Mouse (Mus musculus) forebrain, postnatal 0 days (tissue): ENCODE results near the gene Galnt18. TPM values are rescaled to one million over a fixed set of nuclear protein-coding genes. Genes with fewer than 3 reads are reported as not detected.

Source experiments
- ATAC-seq: fragments of 200-750 bp; cut with Nextera tagmentation; 2 replicates; pipeline ENCODE4 v1.8.0; 2017; ENCODE audit warnings: mild to moderate bottlenecking, moderate library complexity
- DNase-seq: peaks from one replicate; pipeline ENCODE4 v3.0.0-alpha.2; 2015
- H3K27ac ChIP-seq: fragments of 300-500 bp; sonication (generic); 2 replicates; pipeline ENCODE4 v1.5.1; 2014; ENCODE audit warnings: low read depth, mild to moderate bottlenecking, antibody characterized with exemption, low read length, moderate library complexity, mixed read lengths
- H3K27me3 ChIP-seq: fragments of 300-500 bp; sonication (generic); 2 replicates; pipeline ENCODE4 v1.6.1; 2014; ENCODE audit warnings: mild to moderate bottlenecking, low read length, mixed read lengths; ENCODE audit not compliant: insufficient read depth
- H3K36me3 ChIP-seq: fragments of 300-500 bp; sonication (generic); 2 replicates; pipeline ENCODE4 v1.6.1; 2014; ENCODE audit warnings: mild to moderate bottlenecking, moderate library complexity; ENCODE audit not compliant: insufficient read depth
- H3K4me1 ChIP-seq: fragments of 300-500 bp; sonication (generic); 2 replicates; pipeline ENCODE4 v1.6.1; 2014; ENCODE audit warnings: antibody characterized with exemption; ENCODE audit not compliant: insufficient read depth
- H3K4me2 ChIP-seq: fragments of 300-500 bp; sonication (generic); 2 replicates; pipeline ENCODE4 v1.6.1; 2014; ENCODE audit warnings: low read depth, mild to moderate bottlenecking, moderate library complexity
- H3K4me3 ChIP-seq: fragments of 300-500 bp; sonication (generic); 2 replicates; pipeline ENCODE4 v1.5.1; 2014; ENCODE audit warnings: low read depth, low read length, mixed read lengths
- H3K9ac ChIP-seq: fragments of 300-500 bp; sonication (generic); 2 replicates; pipeline ENCODE4 v1.6.1; 2014; ENCODE audit warnings: mild to moderate bottlenecking
- H3K9me3 ChIP-seq: fragments of 300-500 bp; sonication (generic); 2 replicates; pipeline ENCODE4 v1.6.1; 2016; ENCODE audit warnings: low read length
- CTCF ChIP-seq: sonication (generic); IDR thresholded peaks from 2 replicates; pipeline ENCODE4 v1.5.1; 2016; ENCODE audit warnings: antibody characterized with exemption, control low read depth, low read depth
- WGBS: fragments of 180-500 bp; shearing (Covaris S2); extraction: QIAGEN DNeasy Blood & Tissue Kit; methylation state at CpG from one replicate; pipeline ENCODE4 v1.1.7; 2014; 5-methylcytosine and 5-hydroxymethylcytosine counted together
- polyA plus RNA-seq: library from polyadenylated mRNA; unstranded; fragments of >200 nt; fragmentation: Nextera tagmentation; extraction: Ambion mirVana; gene quantifications from 2 replicates; pipeline ENCODE4 v1.2.1, GENCODE M21; 2015
- total RNA-seq: library from RNA; depleted of rRNA; stranded (reverse); fragments of >200 nt; gene quantifications from 2 replicates; pipeline ENCODE4 v1.2.3, GENCODE M21; 2014

Gene Galnt18
- total and polyA plus RNA-seq, 2 experiments from 2014 or later, result 18.0 to 22.0 TPM

DNA sequence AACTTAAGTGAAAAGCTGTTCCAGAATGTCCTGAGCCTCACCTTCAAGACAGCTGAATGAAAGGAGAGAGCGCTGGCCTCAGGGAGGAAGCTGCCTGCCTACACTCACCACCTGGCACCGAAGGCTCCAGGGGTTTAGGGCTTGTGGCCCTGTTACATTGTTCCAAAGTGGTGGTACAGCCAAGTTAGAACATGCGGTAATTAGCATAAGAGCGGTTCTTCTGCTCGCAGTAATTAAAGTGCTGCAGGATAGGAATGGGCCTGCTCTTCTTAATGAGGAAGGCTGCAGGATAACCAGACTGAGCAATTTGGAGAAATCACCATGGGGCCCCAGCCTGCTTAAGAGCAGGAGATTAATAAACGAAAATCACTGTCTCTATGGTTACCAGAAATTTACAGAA lies 179.0 kb downstream of the Galnt18 start:
- ATAC-seq (peak; percentile 50), DNase-seq (peak; percentile 27)
- no peak for TF ChIP-seq CTCF
- Histone ChIP-seq H3K4me1 (no peaks in the 10 kb centered on the region), H3K9ac (no peak overlapping the region), H3K27ac (no peak overlapping the region), H3K36me3 (no peaks in the 10 kb centered on the region), H3K9me3 (no peaks in the 10 kb centered on the region), H3K4me3 (no peak overlapping the region), H3K4me2 (no peak overlapping the region), H3K27me3 (no peaks in the 10 kb centered on the region)
- WGBS, result 15% methylated on average over 6 of the region's 6 CpGs

GRCm38 (mm10) chr7:111593680-111594079 lies 186.1 kb downstream of the Galnt18 start:
- DNase-seq (no peak), ATAC-seq (no peak)
- TF ChIP-seq CTCF, result peak; percentile 26
- WGBS, result 90% methylated on average over 6 of the region's 6 CpGs
- Histone ChIP-seq H3K4me1 (no peaks in the 10 kb centered on the region), H3K9me3 (no peaks in the 10 kb centered on the region), H3K4me2 (no peak overlapping the region), H3K36me3 (no peaks in the 10 kb centered on the region), H3K27me3 (no peaks in the 10 kb centered on the region), H3K27ac (no peak overlapping the region), H3K9ac (no peak overlapping the region), H3K4me3 (no peak overlapping the region)

GRCm38 (mm10) chr7:111589506-111590125 lies 190.2 kb downstream of the Galnt18 start:
- H3K9me3 ChIP-seq, result no peaks in the 10 kb centered on the region
- no peak overlapping the region for H3K4me2 ChIP-seq
- no peaks in the 10 kb centered on the region for H3K27me3 ChIP-seq
- ATAC-seq (no peak), DNase-seq (no peak)
- H3K27ac ChIP-seq, result no peak overlapping the region
- H3K4me1 ChIP-seq, result no peaks in the 10 kb centered on the region
- no peak for TF ChIP-seq CTCF
- H3K4me3 ChIP-seq, result no peak overlapping the region
- H3K9ac ChIP-seq, result no peak overlapping the region
- 74% methylated on average over 5 of the region's 5 CpGs for WGBS
- H3K36me3 ChIP-seq, result no peaks in the 10 kb centered on the region

GRCm38 (mm10) chr7:111588291-111588781 lies 191.4 kb downstream of the Galnt18 start:
- Histone ChIP-seq H3K27ac (no peak overlapping the region), H3K4me2 (no peak overlapping the region), H3K36me3 (no peaks in the 10 kb centered on the region), H3K9ac (no peak overlapping the region), H3K4me3 (no peak overlapping the region), H3K9me3 (no peaks in the 10 kb centered on the region), H3K4me1 (no peaks in the 10 kb centered on the region), H3K27me3 (no peaks in the 10 kb centered on the region)
- WGBS, result 47% methylated on average over 4 of the region's 4 CpGs
- DNase-seq, result no peak
- no peak for ATAC-seq
- TF ChIP-seq CTCF, result no peak

- Histone ChIP-seq H3K9ac (no peak overlapping the region), H3K27me3 (no peaks in the 10 kb centered on the region), H3K4me2 (no peak overlapping the region), H3K4me3 (no peak overlapping the region), H3K9me3 (no peaks in the 10 kb centered on the region), H3K4me1 (no peaks in the 10 kb centered on the region), H3K36me3 (no peaks in the 10 kb centered on the region), H3K27ac (no peak overlapping the region)
- DNase-seq (peak; percentile 7), ATAC-seq (peak; percentile 43; the same call in 1 of the 2 replicates)
- WGBS, result 25% methylated on average over 6 of the region's 6 CpGs
- no peak for TF ChIP-seq CTCF
Observed at GRCm38 (mm10) chr7:111580547-111580946, 199.2 kb downstream of the Galnt18 start.

- Histone ChIP-seq H3K4me2 (no peak overlapping the region), H3K9me3 (no peaks in the 10 kb centered on the region), H3K27me3 (no peaks in the 10 kb centered on the region), H3K4me3 (no peak overlapping the region), H3K36me3 (no peaks in the 10 kb centered on the region), H3K9ac (no peak overlapping the region), H3K4me1 (no peaks in the 10 kb centered on the region), H3K27ac (no peak overlapping the region)
- DNase-seq (no peak), ATAC-seq (no peak)
- WGBS, result 85% methylated on average over 2 of the region's 2 CpGs
- no peak for TF ChIP-seq CTCF
Observed at GRCm38 (mm10) chr7:111575096-111575495, 204.7 kb downstream of the Galnt18 start.

GRCm38 (mm10) chr7:111572336-111572735 lies 207.4 kb downstream of the Galnt18 start:
- H3K4me3 ChIP-seq, result no peak overlapping the region
- ATAC-seq (no peak), DNase-seq (no peak)
- 77% methylated on average over 2 of the region's 2 CpGs for WGBS
- no peaks in the 10 kb centered on the region for H3K27me3 ChIP-seq
- no peaks in the 10 kb centered on the region for H3K36me3 ChIP-seq
- TF ChIP-seq CTCF, result no peak
- H3K27ac ChIP-seq, result no peak overlapping the region
- no peaks in the 10 kb centered on the region for H3K4me1 ChIP-seq
- H3K4me2 ChIP-seq, result no peak overlapping the region
- no peak overlapping the region for H3K9ac ChIP-seq
- no peaks in the 10 kb centered on the region for H3K9me3 ChIP-seq
